Mouse (Mus musculus) heart, embryonic 13.5 days (tissue): ENCODE results near the gene Tcf20. TPM values are rescaled to one million over a fixed set of nuclear protein-coding genes. Genes with fewer than 3 reads are reported as not detected.

Experiments used
- microRNA-seq: library from miRNA; unstranded; fragments of <30 nt; microRNA quantifications from one replicate; pipeline ENCODE4, GENCODE M21; 2016
- polyA plus RNA-seq: library from polyadenylated mRNA; unstranded; fragments of >200 nt; fragmentation: Nextera tagmentation; extraction: Ambion mirVana; gene quantifications from 2 replicates; pipeline ENCODE4 v1.2.1, GENCODE M21; 2015

Tcf20 gene
- polyA plus RNA-seq, 1 experiment from 2014 or later, result 4.6 TPM

Small RNAs within 50 kb of the gene (microRNA-seq; reads per million reads assigned to microRNA genes)
- gene Gm27618 (not detected), gene Mir3080 (11.4 reads per million, percentile 28 among the genes with 10 or more reads in this experiment)

Other genes starting within 250 kb of the Tcf20 start
- gene Cyp2d40, start 223.7 kb downstream of the Tcf20 start, polyA plus RNA-seq, result not detected in 2 replicates
- 0.51 TPM in 1 of 2 replicates, not detected in the other for gene Cyp2d26, start 193.6 kb downstream of the Tcf20 start, polyA plus RNA-seq
- 2.0 and 2.1 TPM in 2 replicates for gene Nfam1, start 45.4 kb upstream of the Tcf20 start, polyA plus RNA-seq
- 61.0 and 62.8 TPM in 2 replicates for gene Serhl, start 101.6 kb upstream of the Tcf20 start, polyA plus RNA-seq
- 41.1 and 45.9 TPM in 2 replicates for gene Rrp7a, start 134.9 kb upstream of the Tcf20 start, polyA plus RNA-seq
- 73.9 and 74.2 TPM in 2 replicates for gene Poldip3, start 161.5 kb upstream of the Tcf20 start, polyA plus RNA-seq
- gene Cyb5r3, start 184.7 kb upstream of the Tcf20 start, polyA plus RNA-seq, result 127 and 137 TPM in 2 replicates